Mouse (Mus musculus) cerebellum, postnatal 14 days (tissue): ENCODE results near the gene Cpsf4l.

Experiments
- DNase-seq, 2 experiments: peaks; one replicate each; pipeline ENCODE4 v3.0.0; 2021; ENCODE audit warnings: mixed read lengths in 2 of 2

Cpsf4l gene

GRCm38 (mm10) chr11:113709731-113710256, at the start of gene Cpsf4l:
TSS of gene Cpsf4l (minus strand) at chr11:113710017.
- no peak for DNase-seq

- DNase-seq, result no peak
Observed at GRCm38 (mm10) chr11:113758851-113759250, 49.0 kb upstream of the Cpsf4l start.

- no peak for DNase-seq
Observed at GRCm38 (mm10) chr11:113756578-113756977, 46.8 kb upstream of the Cpsf4l start.

GRCm38 (mm10) chr11:113755878-113756277, 46.1 kb upstream of the Cpsf4l start:
- no peak for DNase-seq

- no peak for DNase-seq
Observed at GRCm38 (mm10) chr11:113754845-113755244, 45.0 kb upstream of the Cpsf4l start.

- no peak for DNase-seq
Observed at GRCm38 (mm10) chr11:113752685-113753430, 43.0 kb upstream of the Cpsf4l start.

GRCm38 (mm10) chr11:113752158-113752661, 42.4 kb upstream of the Cpsf4l start:
- DNase-seq, result peak in 1 of 2 experiments; percentile 21

GRCm38 (mm10) chr11:113751484-113752084, 41.8 kb upstream of the Cpsf4l start, which contains the start of gene Cdc42ep4:
TSS of gene Cdc42ep4 (minus strand) at chr11:113751881.
- DNase-seq, result peak; percentile 84 to 85

GRCm38 (mm10) chr11:113750571-113751483, 41.0 kb upstream of the Cpsf4l start:
- DNase-seq, result peak; percentile 53 to 70

GRCm38 (mm10) chr11:113749749-113750351, 40.0 kb upstream of the Cpsf4l start:
- DNase-seq, result no peak

GRCm38 (mm10) chr11:113748797-113749521, 39.1 kb upstream of the Cpsf4l start:
- DNase-seq, result no peak

GRCm38 (mm10) chr11:113747725-113748380, 38.0 kb upstream of the Cpsf4l start:
- DNase-seq, result no peak

GRCm38 (mm10) chr11:113747056-113747455, 37.2 kb upstream of the Cpsf4l start:
- DNase-seq, result no peak

- DNase-seq, result no peak
Observed at GRCm38 (mm10) chr11:113745961-113746360, 36.1 kb upstream of the Cpsf4l start.

GRCm38 (mm10) chr11:113742998-113743397, 33.2 kb upstream of the Cpsf4l start:
- DNase-seq, result peak in 1 of 2 experiments; percentile 28

- DNase-seq, result no peak
Observed at GRCm38 (mm10) chr11:113740100-113740499, 30.3 kb upstream of the Cpsf4l start.

- DNase-seq, result peak; percentile 46 to 65
Observed at GRCm38 (mm10) chr11:113739213-113739612, 29.4 kb upstream of the Cpsf4l start.

GRCm38 (mm10) chr11:113737912-113738311, 28.1 kb upstream of the Cpsf4l start:
- DNase-seq, result no peak

- no peak for DNase-seq
Observed at GRCm38 (mm10) chr11:113737553-113737854, 27.7 kb upstream of the Cpsf4l start.

- no peak for DNase-seq
Observed at GRCm38 (mm10) chr11:113736848-113737552, 27.2 kb upstream of the Cpsf4l start.
